Mouse (Mus musculus) myocyte (in vitro differentiated cells): ENCODE results near the gene Abce1. TPM values are rescaled to one million over a fixed set of nuclear protein-coding genes. Genes with fewer than 3 reads are reported as not detected.

Experiments
- H3K27me3 ChIP-seq: one replicate; pipeline ENCODE4 v1.6.1; 2011; ENCODE audit not compliant: control insufficient read depth, insufficient read depth, insufficient read length
- H3K36me3 ChIP-seq: one replicate; pipeline ENCODE4 v1.6.1; 2011; ENCODE audit not compliant: control insufficient read depth, insufficient read depth
- H3K4me2 ChIP-seq: one replicate; pipeline ENCODE4 v1.6.1; 2011; ENCODE audit warnings: low read depth, control low read depth
- H3K4me3 ChIP-seq: one replicate; pipeline ENCODE4 v1.5.1; 2011; ENCODE audit warnings: mild to moderate bottlenecking, control low read depth, moderate library complexity
- H3K79me2 ChIP-seq: one replicate; pipeline ENCODE4 v1.6.1; 2011; ENCODE audit not compliant: control insufficient read depth, insufficient read depth
- H3ac ChIP-seq: one replicate; pipeline ENCODE4 v1.6.1; 2011; ENCODE audit not compliant: control insufficient read depth, insufficient read length
- CEBPB ChIP-seq: IDR thresholded peaks from 2 replicates; pipeline ENCODE4 v1.6.1; 2011; ENCODE audit warnings: mild to moderate bottlenecking, moderate library complexity; ENCODE audit not compliant: poor library complexity, insufficient read depth, severe bottlenecking
- E2F4 ChIP-seq: IDR thresholded peaks from one replicate; pipeline ENCODE4 v1.6.1; 2011; ENCODE audit warnings: mild to moderate bottlenecking, control low read depth, moderate library complexity; ENCODE audit not compliant: insufficient read depth
- MAX ChIP-seq: IDR thresholded peaks from one replicate; pipeline ENCODE4 v1.6.1; 2011; ENCODE audit warnings: low read depth, mild to moderate bottlenecking, control low read depth
- MYOD1 ChIP-seq, 3 experiments: IDR thresholded peaks; one replicate each; pipeline ENCODE4 v1.6.1; 2011; ENCODE audit warnings: control low read depth in 2 of 3, low read depth in 2 of 3, mild to moderate bottlenecking in 2 of 3, moderate library complexity in 1 of 3; ENCODE audit not compliant: insufficient read length in 2 of 3, control insufficient read depth in 1 of 3
- MYOG ChIP-seq, 3 experiments: IDR thresholded peaks; one replicate each; pipeline ENCODE4 v1.6.1; 2011; ENCODE audit warnings: control low read depth in 2 of 3, low read depth in 2 of 3, mild to moderate bottlenecking in 2 of 3; ENCODE audit not compliant: insufficient read length in 2 of 3, control insufficient read depth in 1 of 3, insufficient read depth in 1 of 3
- POLR2A ChIP-seq: IDR thresholded peaks from one replicate; pipeline ENCODE4 v1.6.1; 2011; ENCODE audit warnings: low read depth, mild to moderate bottlenecking, control low read depth, moderate library complexity; ENCODE audit not compliant: insufficient read length
- POLR2AphosphoS2 ChIP-seq: IDR thresholded peaks from one replicate; pipeline ENCODE4 v1.6.1; 2011; ENCODE audit warnings: low read depth, control low read depth; ENCODE audit not compliant: insufficient read length
- REST ChIP-seq: IDR thresholded peaks from one replicate; pipeline ENCODE4 v1.6.1; 2011; ENCODE audit warnings: mild to moderate bottlenecking, control low read depth, moderate library complexity; ENCODE audit not compliant: insufficient read depth, insufficient read length
- SRF ChIP-seq: IDR thresholded peaks from one replicate; pipeline ENCODE4 v1.6.1; 2011; ENCODE audit warnings: low read depth; ENCODE audit not compliant: control insufficient read depth, insufficient read length
- TCF12 ChIP-seq: IDR thresholded peaks from one replicate; pipeline ENCODE4 v1.6.1; 2011; ENCODE audit warnings: mild to moderate bottlenecking, control low read depth; ENCODE audit not compliant: poor library complexity, insufficient read depth, severe bottlenecking
- TCF3 ChIP-seq: IDR thresholded peaks from one replicate; pipeline ENCODE4 v1.6.1; 2011; ENCODE audit warnings: low read depth, control low read depth; ENCODE audit not compliant: insufficient read length
- USF1 ChIP-seq: IDR thresholded peaks from one replicate; pipeline ENCODE4 v1.6.1; 2011; ENCODE audit warnings: low read depth, mild to moderate bottlenecking, control low read depth, moderate library complexity
- polyA plus RNA-seq: library from polyadenylated mRNA; unstranded; fragments of >200 nt; fragmentation: generic; extraction: Trizol; gene quantifications from one replicate; pipeline ENCODE4 v1.2.1, GENCODE M21; 2012; ENCODE audit warnings: missing spikeins

The Abce1 gene
- polyA plus RNA-seq, 1 experiment = 27.8 TPM

DNA sequence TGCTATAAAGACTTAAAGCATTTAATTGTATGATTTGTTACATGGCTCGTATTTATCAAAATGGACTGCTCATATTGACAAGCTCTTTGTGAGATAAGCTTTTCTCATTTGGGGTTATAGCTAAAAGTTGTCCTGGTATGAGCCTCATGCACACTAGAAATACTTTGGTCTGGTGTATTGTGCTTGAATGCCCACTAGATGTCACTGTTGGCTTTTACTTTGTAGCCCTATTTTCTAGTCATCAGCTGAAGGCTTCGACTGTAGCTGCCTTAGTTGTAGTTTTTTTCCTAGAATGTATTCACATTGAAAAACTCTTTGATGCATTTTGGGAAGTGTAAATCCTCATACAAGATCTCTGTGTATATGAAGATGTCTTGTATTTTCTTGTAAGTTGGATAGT, 22.8 kb upstream of the Abce1 start:
- H3K36me3 ChIP-seq = peaks cover 6% of the 10 kb centered on the region
- H3K79me2 ChIP-seq = no peaks in the 10 kb centered on the region
- H3K27me3 ChIP-seq = no peaks in the 10 kb centered on the region
- H3K4me2 ChIP-seq = no peak overlapping the region
- TF ChIP-seq USF1 = no peak
- no peak for TF ChIP-seq SRF
- TF ChIP-seq POLR2A = no peak
- no peak for TF ChIP-seq MYOD1 (IDR thresholded peaks at IDR 0.05; ENCODE audit: control insufficient read depth in 1 of 3, insufficient read length in 2 of 3, low read depth in 2 of 3)
- no peak for TF ChIP-seq E2F4
- TF ChIP-seq MYOG (IDR thresholded peaks at IDR 0.05; ENCODE audit: control insufficient read depth in 1 of 3, insufficient read depth in 1 of 3, insufficient read length in 2 of 3, low read depth in 2 of 3) = no peak
- TF ChIP-seq CEBPB = no peak
- TF ChIP-seq REST = no peak
- TF ChIP-seq TCF3 = no peak
- no peak for TF ChIP-seq MAX
- no peak for TF ChIP-seq TCF12
- no peak for TF ChIP-seq POLR2AphosphoS2
- H3K4me3 ChIP-seq = no peak overlapping the region
- H3ac ChIP-seq = no peak overlapping the region

DNA sequence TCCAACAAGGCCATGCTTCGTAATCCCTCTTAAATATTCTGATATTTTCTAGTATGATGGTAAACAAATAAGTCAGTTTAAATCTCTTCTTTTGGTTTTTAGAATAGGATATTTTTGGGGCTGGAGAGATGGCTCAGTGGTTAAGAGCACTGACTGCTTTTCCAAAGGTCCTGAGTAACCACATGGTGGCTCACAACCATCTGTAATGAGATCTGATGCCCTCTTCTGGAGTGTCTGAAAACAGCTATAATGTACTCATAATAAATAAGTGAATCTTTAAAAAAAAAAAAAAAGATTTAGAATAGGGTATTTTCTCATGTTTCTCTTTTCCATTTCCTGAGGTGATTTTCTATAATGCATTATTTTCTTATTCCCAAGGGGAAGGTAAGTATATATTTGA, 16.4 kb upstream of the Abce1 start:
- H3K36me3 ChIP-seq = peaks cover 13% of the 10 kb centered on the region
- no peaks in the 10 kb centered on the region for H3K79me2 ChIP-seq
- no peak overlapping the region for H3ac ChIP-seq
- H3K4me2 ChIP-seq = no peak overlapping the region
- TF ChIP-seq MAX (no peak), MYOG (IDR thresholded peaks at IDR 0.05; ENCODE audit: control insufficient read depth in 1 of 3, insufficient read depth in 1 of 3, insufficient read length in 2 of 3, low read depth in 2 of 3) (no peak), CEBPB (no peak), POLR2A (no peak), MYOD1 (IDR thresholded peaks at IDR 0.05; ENCODE audit: control insufficient read depth in 1 of 3, insufficient read length in 2 of 3, low read depth in 2 of 3) (no peak), TCF3 (no peak), SRF (no peak), TCF12 (no peak), USF1 (no peak), REST (no peak), E2F4 (no peak), POLR2AphosphoS2 (no peak)
- no peaks in the 10 kb centered on the region for H3K27me3 ChIP-seq
- no peak overlapping the region for H3K4me3 ChIP-seq

DNA sequence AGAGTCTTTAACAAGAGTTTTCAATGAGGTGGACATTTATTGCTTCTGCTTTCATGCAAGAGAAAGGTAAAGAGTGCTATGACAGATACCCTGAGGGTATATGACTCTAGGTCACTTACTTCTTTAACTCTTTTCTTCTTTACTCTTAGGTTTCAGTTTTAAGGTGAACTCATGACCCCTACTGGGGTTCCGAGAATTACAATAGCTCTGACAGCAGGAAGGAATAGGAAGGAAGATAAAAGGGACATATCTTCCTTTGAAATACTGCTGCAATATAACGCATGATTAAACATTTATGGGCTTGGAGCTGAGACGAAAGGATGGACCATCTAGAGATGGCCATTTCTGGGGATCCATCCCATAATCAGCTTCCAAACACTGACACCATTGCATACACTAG, 13.0 kb upstream of the Abce1 start:
- Histone ChIP-seq H3K27me3 (no peaks in the 10 kb centered on the region), H3ac (no peak overlapping the region), H3K79me2 (no peaks in the 10 kb centered on the region), H3K36me3 (peaks cover 21% of the 10 kb centered on the region), H3K4me3 (no peak overlapping the region), H3K4me2 (no peak overlapping the region)
- TF ChIP-seq TCF12 (no peak), SRF (no peak), USF1 (no peak), MAX (no peak), CEBPB (no peak), MYOD1 (IDR thresholded peaks at IDR 0.05; ENCODE audit: control insufficient read depth in 1 of 3, insufficient read length in 2 of 3, low read depth in 2 of 3) (no peak), POLR2AphosphoS2 (no peak), REST (no peak)

DNA sequence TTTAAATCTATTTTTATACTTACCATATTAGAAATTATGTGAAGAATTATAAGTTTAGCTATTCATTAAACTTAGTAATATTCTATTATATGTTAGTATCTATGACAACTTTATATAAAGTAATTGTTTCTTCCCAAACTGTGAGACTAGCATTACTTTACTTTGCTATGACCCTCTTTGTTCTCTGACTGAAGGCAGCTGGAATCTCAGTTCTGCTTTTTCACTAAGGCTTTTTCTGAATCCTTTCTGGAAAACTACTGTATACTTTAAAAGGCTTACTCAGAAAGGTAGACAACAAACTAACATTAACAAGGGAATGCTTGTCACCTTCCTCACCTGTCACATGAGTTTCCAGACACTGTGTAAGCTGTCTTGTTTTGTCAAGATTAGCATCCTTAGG, 11.8 kb upstream of the Abce1 start:
- TF ChIP-seq TCF12 = no peak
- TF ChIP-seq SRF = no peak
- no peak for TF ChIP-seq E2F4
- TF ChIP-seq MYOD1 (IDR thresholded peaks at IDR 0.05; ENCODE audit: control insufficient read depth in 1 of 3, insufficient read length in 2 of 3, low read depth in 2 of 3) = no peak
- Histone ChIP-seq H3K4me3 (no peak overlapping the region), H3ac (no peak overlapping the region), H3K36me3 (peaks cover 17% of the 10 kb centered on the region), H3K27me3 (no peaks in the 10 kb centered on the region), H3K79me2 (no peaks in the 10 kb centered on the region), H3K4me2 (no peak overlapping the region)

DNA sequence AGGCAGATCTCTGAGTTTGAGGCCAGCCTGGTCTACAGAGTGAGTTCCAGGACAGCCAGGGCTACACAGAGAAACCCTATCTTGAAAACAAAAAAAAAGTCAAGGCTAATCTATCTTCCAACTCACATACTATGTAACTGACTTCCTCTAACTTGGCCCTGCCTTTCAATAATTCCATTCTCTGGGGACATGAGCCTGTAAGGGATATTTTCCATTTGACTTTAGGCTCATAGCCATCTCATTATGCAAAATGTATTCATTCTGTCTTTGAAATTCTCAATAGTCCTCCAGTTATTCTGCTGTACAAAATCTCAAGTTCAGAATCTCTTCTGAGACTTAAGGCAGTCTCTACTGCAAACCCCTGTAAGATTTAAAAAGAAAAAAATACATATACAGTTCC, 10.0 kb upstream of the Abce1 start:
- Histone ChIP-seq H3K36me3 (peaks cover 29% of the 10 kb centered on the region), H3ac (no peak overlapping the region)
- TF ChIP-seq USF1 = no peak
- no peak for TF ChIP-seq MYOD1 (IDR thresholded peaks at IDR 0.05; ENCODE audit: control insufficient read depth in 1 of 3, insufficient read length in 2 of 3, low read depth in 2 of 3)
- no peak for TF ChIP-seq REST
- no peak for TF ChIP-seq POLR2AphosphoS2
- TF ChIP-seq MYOG (IDR thresholded peaks at IDR 0.05; ENCODE audit: control insufficient read depth in 1 of 3, insufficient read depth in 1 of 3, insufficient read length in 2 of 3, low read depth in 2 of 3) = no peak
- no peak for TF ChIP-seq TCF3
- TF ChIP-seq POLR2A = no peak
- TF ChIP-seq SRF = no peak
- TF ChIP-seq MAX = no peak
- TF ChIP-seq E2F4 = no peak
- TF ChIP-seq CEBPB = no peak
- TF ChIP-seq TCF12 = no peak

More for the DNA sequence above, 10.0 kb upstream of the Abce1 start:
- Histone ChIP-seq H3K4me2 (no peak overlapping the region), H3K4me3 (no peak overlapping the region), H3K79me2 (no peaks in the 10 kb centered on the region), H3K27me3 (no peaks in the 10 kb centered on the region)
